Mouse (Mus musculus): ENCODE data around the gene Mgp.

The Mgp gene

DNA sequence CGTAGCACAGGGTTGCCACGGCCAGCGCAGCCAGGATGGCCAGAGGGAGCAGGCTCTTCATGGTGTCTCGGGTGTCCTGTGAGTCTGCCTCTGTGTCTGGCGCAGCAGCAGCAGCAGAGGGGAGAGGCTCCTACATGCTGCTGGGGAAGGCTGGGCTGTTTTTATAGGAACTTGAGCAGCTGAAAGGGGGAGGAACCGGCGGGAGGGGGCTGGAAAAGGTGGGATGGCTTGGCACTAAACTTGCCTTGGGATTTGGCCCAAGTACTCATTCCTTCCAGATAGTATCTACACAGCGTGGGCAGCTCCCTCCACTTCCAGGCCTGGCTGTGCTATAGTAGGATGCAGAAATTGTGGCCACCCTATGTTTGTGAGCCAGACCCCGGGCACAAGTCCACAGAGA, at the start of gene Mgp:
Gene Mgp, minus strand, starts transcription at position 154 of the 400 bp plus-strand sequence.
- DNase-seq (ENCODE audit: low read depth) = no peak

DNA sequence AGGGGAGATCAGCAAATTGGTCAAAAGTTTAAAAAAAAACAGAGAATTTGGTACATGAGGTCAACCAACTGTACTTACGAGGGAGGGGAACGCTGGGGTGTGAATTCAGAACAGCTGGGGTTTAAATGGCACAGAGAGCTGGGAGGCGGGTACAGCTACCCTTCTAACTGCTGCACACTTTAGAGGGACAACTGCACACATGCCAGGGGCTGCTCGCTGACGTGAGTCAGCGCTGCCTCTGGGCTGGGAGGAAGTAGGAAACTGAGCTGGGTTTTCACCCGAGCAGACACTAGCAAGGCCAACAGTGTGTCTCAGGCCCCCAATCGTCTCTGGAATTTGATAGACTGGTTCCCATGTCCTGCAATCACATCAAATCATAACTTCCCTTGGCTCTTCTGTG, 49.4 kb upstream of the Mgp start:
- no peak for DNase-seq (ENCODE audit: low read depth)

DNA sequence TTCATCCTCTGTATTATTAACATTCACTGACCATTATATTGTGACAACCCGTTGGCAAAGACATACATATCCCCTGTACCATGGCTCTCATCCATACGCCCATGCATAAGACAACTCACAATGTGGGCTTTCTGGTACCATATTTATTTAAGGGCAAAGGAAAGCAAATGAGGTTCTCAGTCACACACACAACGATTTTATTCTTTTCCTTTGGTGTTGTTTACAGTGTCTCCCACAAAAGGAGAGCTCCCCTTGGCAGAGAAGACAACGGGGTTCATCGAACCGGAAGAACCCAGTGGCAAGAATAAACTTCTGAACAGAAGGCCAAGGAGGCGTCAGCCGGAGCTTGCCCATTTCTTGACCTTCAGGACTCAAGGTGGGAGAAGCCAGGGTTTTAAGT, 47.9 kb upstream of the Mgp start, which contains the start of gene Pde6h:
Gene Pde6h, plus strand, starts transcription at position 301 of the 400 bp plus-strand sequence.
- no peak for DNase-seq (ENCODE audit: low read depth)

DNA sequence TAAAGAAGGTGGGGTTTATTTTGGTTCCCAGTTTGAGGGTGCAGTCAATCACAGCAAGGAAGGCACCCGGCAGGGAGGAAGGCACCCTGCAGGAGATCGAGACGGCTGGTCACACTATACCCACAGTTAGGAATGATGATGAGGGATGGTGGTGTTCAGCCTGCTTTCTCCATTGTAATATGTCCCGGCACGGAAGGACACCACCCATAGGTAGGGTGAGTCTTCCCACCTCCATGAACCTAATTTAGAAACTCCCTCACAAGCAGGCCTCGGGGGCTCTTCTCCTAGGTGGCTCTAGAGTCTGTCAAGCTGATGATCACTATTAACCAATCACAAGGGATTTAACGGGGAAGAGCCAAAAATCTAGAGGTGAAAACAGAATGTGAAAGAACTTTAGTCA, 47.2 kb upstream of the Mgp start:
- DNase-seq (ENCODE audit: low read depth) = no peak

GRCm38 (mm10) chr6:136922080-136922479, 46.5 kb upstream of the Mgp start, which contains the start of gene Erp27:
Gene Erp27, minus strand, starts transcription at chr6:136922180.
- no peak for DNase-seq (ENCODE audit: low read depth)

- DNase-seq (ENCODE audit: low read depth) = no peak
Observed at GRCm38 (mm10) chr6:136921601-136922000, 46.0 kb upstream of the Mgp start.

DNA sequence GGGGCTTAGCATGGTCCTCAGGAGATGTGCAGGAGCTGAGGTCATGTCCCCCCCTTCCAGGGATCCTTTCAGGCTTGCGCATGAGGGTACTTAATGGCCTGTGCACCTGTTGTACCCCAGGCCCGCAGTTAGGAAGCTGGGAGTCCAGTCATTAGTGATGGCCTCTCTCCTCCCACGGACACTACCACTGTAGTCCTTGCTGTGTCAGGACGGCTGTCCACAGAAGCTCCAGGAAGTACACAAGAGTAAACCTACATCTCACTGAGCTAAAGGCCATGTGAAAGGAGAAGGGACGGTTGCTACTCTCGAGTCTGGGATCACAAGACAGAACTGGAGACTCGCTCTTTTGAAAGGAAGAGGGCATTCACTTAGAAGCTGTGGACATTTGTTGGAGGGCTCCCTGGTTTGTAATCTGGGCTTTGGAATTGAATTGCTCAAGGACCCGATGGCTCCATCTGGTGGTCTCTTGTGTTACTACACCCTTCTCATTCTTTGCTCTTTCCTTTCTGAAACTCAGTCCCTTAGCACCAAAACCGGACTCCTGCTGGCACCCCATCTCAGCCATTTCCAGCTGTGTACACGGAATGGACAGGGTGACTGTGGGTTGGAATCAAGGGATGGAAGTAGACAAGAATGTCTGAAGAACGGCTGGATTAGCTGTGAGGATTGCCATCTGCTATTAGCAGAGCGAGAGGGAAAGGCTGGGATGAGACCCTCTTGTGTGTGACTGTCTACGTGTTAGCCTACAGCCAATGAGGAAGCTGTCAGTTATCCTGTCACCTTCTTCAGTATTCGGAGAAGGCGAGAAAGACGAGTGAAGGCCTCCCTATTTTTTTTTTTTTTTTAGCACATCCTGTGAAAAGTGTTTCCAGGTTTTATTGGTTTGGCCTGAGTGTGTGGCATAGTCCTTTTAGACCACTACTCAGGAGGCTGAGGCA, 45.0 kb upstream of the Mgp start:
- DNase-seq (ENCODE audit: low read depth) = no peak

DNA sequence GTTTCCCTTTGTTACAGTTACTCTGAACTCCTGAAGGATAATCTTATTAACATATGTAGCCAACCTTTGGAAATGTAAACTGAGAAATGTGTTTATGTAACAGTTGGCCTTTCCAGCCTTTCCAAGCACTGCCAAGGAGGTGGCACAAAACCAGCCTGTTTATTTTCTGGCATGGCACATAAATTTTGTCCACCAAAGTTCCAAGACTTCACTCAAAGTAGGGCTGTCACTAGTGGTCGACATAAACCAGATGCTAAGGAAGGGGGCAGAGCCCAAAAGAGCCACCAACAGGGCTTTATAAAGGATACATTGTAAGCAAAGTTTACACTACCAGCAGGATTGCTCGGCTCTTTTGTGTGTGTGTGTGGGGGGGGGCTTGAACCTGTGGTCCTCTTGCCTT, 42.3 kb upstream of the Mgp start:
- no peak for DNase-seq (ENCODE audit: low read depth)

GRCm38 (mm10) chr6:136915721-136916395, 40.2 kb upstream of the Mgp start:
- no peak for DNase-seq (ENCODE audit: low read depth)

- no peak for DNase-seq (ENCODE audit: low read depth)
Observed at GRCm38 (mm10) chr6:136914234-136914633, 38.6 kb upstream of the Mgp start.

DNA sequence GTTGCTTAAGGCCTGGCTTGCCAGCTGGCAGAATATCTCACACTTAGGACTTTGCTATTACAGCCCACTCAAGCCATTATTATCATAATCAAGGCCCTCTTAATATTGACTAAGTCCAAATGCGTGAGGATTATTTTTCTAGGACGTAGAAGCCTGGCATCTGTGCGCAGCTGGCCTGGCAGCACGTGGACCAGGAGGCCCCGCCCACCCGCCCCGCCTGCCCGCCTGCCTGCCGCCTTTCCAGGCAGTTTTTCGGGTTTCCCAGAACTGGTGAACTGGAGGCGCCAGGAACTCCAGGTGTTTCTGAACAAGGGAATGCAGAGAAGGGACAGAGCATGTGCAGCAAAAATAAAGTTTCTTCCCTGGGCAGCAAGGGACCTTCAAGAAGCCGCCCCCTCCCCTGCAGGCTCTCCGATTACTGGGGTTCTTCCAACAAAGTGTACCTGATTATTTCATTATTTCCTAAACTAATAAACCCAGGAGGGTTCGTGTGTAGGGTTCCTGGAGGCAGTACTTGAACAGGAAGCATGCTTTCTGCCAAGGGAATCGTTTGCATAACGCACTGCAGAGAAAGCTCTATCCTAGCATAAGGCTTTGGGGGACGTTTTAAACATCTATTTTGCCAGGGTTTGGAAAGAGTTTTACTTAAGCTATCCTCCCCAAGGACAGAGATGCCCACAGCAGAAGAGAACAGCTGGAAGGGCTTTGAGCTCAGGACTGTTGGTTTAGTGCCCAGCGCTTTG, 37.9 kb upstream of the Mgp start:
- no peak for DNase-seq (ENCODE audit: low read depth)

- no peak for DNase-seq (ENCODE audit: low read depth)
Observed at GRCm38 (mm10) chr6:136912751-136913265, 37.2 kb upstream of the Mgp start.

DNA sequence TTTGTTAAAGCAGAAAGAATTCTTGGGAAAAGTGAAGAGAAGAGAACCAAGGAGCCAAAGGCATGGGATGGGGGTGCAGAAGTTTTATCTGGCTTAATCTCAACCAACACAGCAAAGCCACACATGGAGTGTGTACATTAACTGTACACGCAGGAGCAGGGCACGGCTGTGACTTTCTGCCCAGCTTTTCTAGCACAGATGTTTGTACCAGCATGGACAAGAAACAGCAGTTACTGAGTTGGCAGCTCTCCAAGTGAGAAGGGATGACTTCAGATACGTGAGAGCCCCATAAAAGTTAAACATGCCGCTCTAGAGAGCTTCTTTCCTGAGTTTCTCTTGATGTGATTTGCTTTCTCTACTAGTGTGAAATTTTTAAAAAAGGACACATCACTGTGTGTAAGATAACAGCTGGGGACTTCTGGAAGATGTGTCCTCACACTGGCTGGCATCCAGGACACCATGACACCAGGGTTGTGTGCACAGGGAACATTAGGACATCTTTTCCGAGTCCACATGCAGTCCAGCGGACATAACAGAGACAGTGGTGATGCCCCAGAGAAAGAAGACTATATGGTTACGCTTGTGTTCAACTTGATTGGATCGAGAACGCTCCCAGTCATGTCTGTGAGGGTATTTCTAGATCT, 34.7 kb upstream of the Mgp start:
- no peak for DNase-seq (ENCODE audit: low read depth)

DNA sequence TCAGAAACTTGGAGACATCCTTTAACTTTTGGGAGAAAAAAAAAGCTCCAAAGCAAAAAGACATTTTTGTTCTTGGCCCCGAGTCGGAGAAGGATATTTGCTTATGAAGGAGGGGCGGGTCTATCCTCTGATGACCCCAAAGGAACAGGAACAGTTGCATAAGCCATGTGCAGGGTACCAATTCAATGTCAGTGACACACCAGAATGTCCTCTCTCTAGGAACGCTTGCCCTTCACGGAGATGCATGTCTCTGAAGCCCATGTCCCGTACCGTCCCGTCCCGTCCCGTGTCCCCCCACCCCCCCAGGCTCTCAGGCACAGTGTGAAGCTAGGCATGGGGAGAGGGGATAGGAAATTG, 31.3 kb upstream of the Mgp start:
- DNase-seq (ENCODE audit: low read depth) = no peak

DNA sequence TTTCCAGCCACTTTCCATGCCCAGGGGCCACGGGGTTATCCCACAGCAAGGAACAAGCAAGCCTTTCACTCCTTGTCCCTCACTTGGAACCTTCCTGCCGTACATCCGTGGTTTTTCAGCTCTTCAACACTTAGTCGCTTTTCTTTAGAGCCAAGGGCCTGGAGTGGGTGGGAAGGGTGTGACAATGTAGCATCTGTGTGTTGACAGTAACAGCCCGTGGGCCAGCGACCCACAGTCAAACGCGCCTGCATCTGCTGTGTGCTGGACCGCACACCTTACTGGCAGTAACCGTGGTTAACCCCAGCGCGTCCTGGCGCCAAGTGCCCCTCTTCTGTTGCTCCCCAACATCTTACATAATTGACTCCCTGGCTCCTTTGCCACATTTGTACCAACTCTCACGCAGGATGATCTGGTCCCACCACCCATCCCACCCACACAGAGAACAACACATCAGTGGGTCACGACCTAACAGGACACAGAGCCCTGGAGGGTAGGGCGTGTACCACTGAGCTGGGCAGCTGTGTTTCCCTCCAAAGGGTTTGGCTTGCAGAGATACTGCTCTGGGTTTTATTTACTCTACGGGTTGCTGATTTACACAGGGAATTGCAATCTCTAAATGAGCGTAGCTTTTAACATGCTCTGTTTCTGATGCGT, 30.8 kb upstream of the Mgp start:
- DNase-seq (ENCODE audit: low read depth) = no peak

GRCm38 (mm10) chr6:136903885-136904470, 28.4 kb upstream of the Mgp start:
- DNase-seq (ENCODE audit: low read depth) = no peak

- DNase-seq (ENCODE audit: low read depth) = no peak
Observed at GRCm38 (mm10) chr6:136902527-136902926, 26.9 kb upstream of the Mgp start.

DNA sequence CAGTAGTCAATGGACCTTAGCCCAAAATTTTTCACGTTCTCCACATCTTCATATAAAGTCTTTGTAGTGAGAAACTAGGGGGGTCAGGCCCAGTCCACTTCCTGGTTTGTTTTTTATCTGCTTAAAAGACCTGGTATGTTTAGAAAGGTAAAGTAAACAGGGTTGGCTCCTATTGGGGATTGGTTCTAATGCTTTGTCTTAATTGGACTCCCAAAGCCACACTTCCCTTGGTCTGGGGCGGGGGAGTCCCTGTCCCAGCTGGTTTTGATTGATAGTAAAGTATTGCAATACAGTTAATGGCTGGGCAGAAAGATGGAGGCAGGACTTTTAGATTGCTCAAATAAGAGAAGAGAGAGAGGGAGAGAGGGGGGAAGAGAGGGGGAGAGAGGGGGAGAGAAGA, 25.4 kb upstream of the Mgp start:
- no peak for DNase-seq (ENCODE audit: low read depth)

- DNase-seq (ENCODE audit: low read depth) = peak; percentile 37
Observed at GRCm38 (mm10) chr6:136900369-136901009, 24.9 kb upstream of the Mgp start.

DNA sequence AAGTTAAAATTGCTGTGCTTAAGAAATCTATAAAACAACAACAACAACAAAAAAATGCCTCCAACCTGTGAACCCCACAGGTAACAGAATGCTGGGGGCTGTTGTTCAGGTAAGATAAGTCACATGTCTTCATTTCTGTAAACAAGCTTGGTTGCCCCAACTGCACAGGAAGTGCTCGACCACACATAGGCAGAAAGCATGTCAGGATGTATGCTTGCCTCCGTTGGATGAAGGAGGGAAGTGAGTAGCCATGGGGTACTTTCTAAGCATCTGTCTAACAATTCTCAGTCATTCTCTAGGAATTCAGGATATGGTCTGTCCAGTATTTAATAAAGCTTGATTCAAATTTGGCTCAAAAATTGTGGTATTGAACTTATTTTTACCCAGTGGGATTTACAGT, 23.3 kb upstream of the Mgp start:
- no peak for DNase-seq (ENCODE audit: low read depth)
